Mouse (Mus musculus): ENCODE results near the gene Ccne1. TPM values are rescaled to one million over a fixed set of nuclear protein-coding genes. Genes with fewer than 3 reads are reported as not detected.

Gene Ccne1
- total and polyA plus RNA-seq, 3 experiments, result 53.1 to 321 (median 78.0) TPM

- DNase-seq (ENCODE audit: low read depth, low spot score), result no peak
- Histone ChIP-seq H3K36me3 (ENCODE audit: control insufficient read depth in 1 of 2, insufficient read depth in 2 of 2, low read length in 2 of 2) (no peaks in the 10 kb centered on the region), H3K79me2 (ENCODE audit: control insufficient read depth, insufficient read depth, low read length, poor library complexity) (no peaks in the 10 kb centered on the region), H3K9ac (ENCODE audit: control insufficient read depth, low read depth, low read length, poor library complexity, severe bottlenecking) (peak overlapping the region; percentile 50), H3K27me3 (ENCODE audit: control insufficient read depth in 1 of 2, insufficient read depth in 2 of 2, low read length in 2 of 2) (no peaks in the 10 kb centered on the region), H3K9me3 (replicated peaks; ENCODE audit: insufficient read depth, low read length) (no peaks in the 10 kb centered on the region), H3K4me3 (ENCODE audit: control insufficient read depth in 1 of 2, insufficient read depth in 1 of 2, low read depth in 2 of 2, low read length in 2 of 2) (peak overlapping the region; percentile 23 to 40), H3K4me1 (ENCODE audit: control insufficient read depth in 1 of 2, insufficient read depth in 2 of 2, low read length in 2 of 2) (peaks cover 3 to 4% of the 10 kb centered on the region in 2 experiments; a peak in 1 of 4 replicates), H3K27ac (ENCODE audit: control insufficient read depth, low read depth, low read length) (no peak overlapping the region)
- TF ChIP-seq HCFC1 (IDR thresholded peaks at IDR 0.05; ENCODE audit: low read depth, low read length) (no peak), MAX (IDR thresholded peaks at IDR 0.05; ENCODE audit: low read length) (no peak), MYB (IDR thresholded peaks at IDR 0.05; ENCODE audit: low read depth, low read length) (no peak), CTCF (IDR thresholded peaks at IDR 0.05 in 2 of 3, conservative IDR thresholded peaks at IDR 0.05 in 1 of 3; ENCODE audit: control insufficient read depth in 1 of 3, insufficient read depth in 1 of 3, low read depth in 2 of 3, low read length in 3 of 3, poor library complexity in 1 of 3, severe bottlenecking in 1 of 3) (no peak), NELFE (IDR thresholded peaks at IDR 0.05; ENCODE audit: low read depth, low read length) (no peak), SIN3A (IDR thresholded peaks at IDR 0.05; ENCODE audit: low read length) (no peak), MAFK (IDR thresholded peaks at IDR 0.05; ENCODE audit: borderline replicate concordance, low read depth, low read length) (no peak), NRF1 (IDR thresholded peaks at IDR 0.05; ENCODE audit: insufficient read depth, low read depth, low read length, poor library complexity, severe bottlenecking) (no peak), MYC (IDR thresholded peaks at IDR 0.05; ENCODE audit: low read depth, low read length) (no peak), GATA1 (IDR thresholded peaks at IDR 0.05; ENCODE audit: low read depth, low read length) (no peak), ZNF384 (IDR thresholded peaks at IDR 0.05; ENCODE audit: low read depth, low read length) (no peak), E2F4 (IDR thresholded peaks at IDR 0.05; ENCODE audit: borderline replicate concordance, low read depth, low read length) (no peak), GABPA (IDR thresholded peaks at IDR 0.05; ENCODE audit: low read depth, low read length) (no peak), JUND (IDR thresholded peaks at IDR 0.05; ENCODE audit: low read depth, low read length) (no peak), KAT2A (conservative IDR thresholded peaks at IDR 0.05; ENCODE audit: low read depth, low read length) (no peak), TCF12 (IDR thresholded peaks at IDR 0.05; ENCODE audit: low read depth, low read length) (no peak)
Measured at GRCm38 (mm10) chr7:38070663-38071062, 36.7 kb downstream of the Ccne1 start.

GRCm38 (mm10) chr7:38064431-38064830 lies 42.9 kb downstream of the Ccne1 start:
- DNase-seq (ENCODE audit: low read depth, low spot score), result peak; percentile 64
- H3K4me3 ChIP-seq (ENCODE audit: control insufficient read depth in 1 of 2, insufficient read depth in 1 of 2, low read depth in 2 of 2, low read length in 2 of 2), result peak overlapping the region in 1 of 2 experiments; percentile 28; a peak in 1 of 4 replicates
- no peak overlapping the region for H3K27ac ChIP-seq (ENCODE audit: control insufficient read depth, low read depth, low read length)
- peaks cover 3% of the 10 kb centered on the region; the same call in 1 of the 2 replicates for H3K79me2 ChIP-seq (ENCODE audit: control insufficient read depth, insufficient read depth, low read length, poor library complexity)
- no peaks in the 10 kb centered on the region for H3K9me3 ChIP-seq (replicated peaks; ENCODE audit: insufficient read depth, low read length)
- peaks cover 0 to 4% of the 10 kb centered on the region in 2 experiments; a peak in 3 of 4 replicates for H3K4me1 ChIP-seq (ENCODE audit: control insufficient read depth in 1 of 2, insufficient read depth in 2 of 2, low read length in 2 of 2)
- TF ChIP-seq NELFE (IDR thresholded peaks at IDR 0.05; ENCODE audit: low read depth, low read length), result 0 out of 2 replicates have a peak, but pooled peaks have one; percentile 18
- peak in 1 of 2 experiments; percentile 41; a peak in 1 of 4 replicates for TF ChIP-seq POLR2A (IDR thresholded peaks at IDR 0.05; ENCODE audit: control insufficient read depth in 1 of 2, insufficient read depth in 1 of 2, low read depth in 1 of 2, low read length in 2 of 2, poor library complexity in 1 of 2)
- no peak for TF ChIP-seq MXI1 (IDR thresholded peaks at IDR 0.05; ENCODE audit: low read depth, low read length)
- H3K27me3 ChIP-seq (ENCODE audit: control insufficient read depth in 1 of 2, insufficient read depth in 2 of 2, low read length in 2 of 2), result no peaks in the 10 kb centered on the region
- H3K36me3 ChIP-seq (ENCODE audit: control insufficient read depth in 1 of 2, insufficient read depth in 2 of 2, low read length in 2 of 2), result no peaks in the 10 kb centered on the region
- H3K9ac ChIP-seq (ENCODE audit: control insufficient read depth, low read depth, low read length, poor library complexity, severe bottlenecking), result no peak overlapping the region

Data from MEL (cell line).